Mouse (Mus musculus): Measurements from ENCODE around the gene Gm8297. TPM values are rescaled to one million over a fixed set of nuclear protein-coding genes. Genes with fewer than 3 reads are reported as not detected.
"Not testable (repeated sequence)": the region's sequence is repeated elsewhere in the genome, so short reads cannot be mapped to it uniquely, and the experiment has no call there.

The Gm8297 gene
- not detected for total RNA-seq (2021)

GRCm38 (mm10) chr14:4983635-4984034 is at the start of gene Gm8297:
Gm8297 (plus strand) TSS chr14:4983935.
- intact Hi-C loops (cut with DNase I): not testable (repeated sequence)

GRCm38 (mm10) chr14:5015591-5015990 is 31.9 kb downstream of the Gm8297 start, which contains the start of gene Gm3298:
Gm3298 (plus strand) TSS chr14:5015891.
- not testable (repeated sequence) for DNase-seq (ENCODE audit: extremely low spot score in 1 of 2, low spot score in 2 of 2)

More at GRCm38 (mm10) chr14:4983635-4984034, at the start of gene Gm8297:
- not testable (repeated sequence) for DNase-seq (ENCODE audit: extremely low spot score in 1 of 2, low spot score in 2 of 2)

More at GRCm38 (mm10) chr14:5015591-5015990, 31.9 kb downstream of the Gm8297 start, which contains the start of gene Gm3298:
- intact Hi-C loops (cut with DNase I): not testable (repeated sequence)

Other genes with a start within 250 kb of the Gm8297 start
- not detected for gene Gm9602, start 207.6 kb upstream of the Gm8297 start, total RNA-seq (2021)
- gene Gm3269, start 145.8 kb upstream of the Gm8297 start, total RNA-seq (2021): not detected
- 10 to 100 TPM; 19.4 to 20.7 TPM for gene Gm3264, start 128.4 kb upstream of the Gm8297 start, total RNA-seq (2021)
- gene Gm3278, start 91.5 kb upstream of the Gm8297 start, total RNA-seq (2021): not detected
- not detected for gene Gm3298, start 32.0 kb downstream of the Gm8297 start, total RNA-seq (2021)
- gene 4930555G01Rik, start 66.7 kb downstream of the Gm8297 start, total RNA-seq (2021): not detected
- gene Gm8281, start 87.1 kb downstream of the Gm8297 start, total RNA-seq (2021): 1 to 10 TPM; 6.0 to 6.8 TPM
- not detected for gene Gm8279, start 147.6 kb downstream of the Gm8297 start, total RNA-seq (2021)
- gene Gm3317, start 180.6 kb downstream of the Gm8297 start, total RNA-seq (2021): not detected
- gene Gm8271, start 201.9 kb downstream of the Gm8297 start, total RNA-seq (2021): not detected